Mouse (Mus musculus): ENCODE data around the gene Rflna. TPM values are rescaled to one million over a fixed set of nuclear protein-coding genes. Genes with fewer than 3 reads are reported as not detected.

Rflna gene
- polyA plus RNA-seq, 1 experiment from 2014 or later = 6.3 TPM

GRCm38 (mm10) chr5:124986222-124986621 lies 16.8 kb upstream of the Rflna start:
- 89% methylated on average over 5 of the region's 5 CpGs for WGBS
- H3K4me1 ChIP-seq = no peaks in the 10 kb centered on the region
- H3K27me3 ChIP-seq (replicated peaks) = no peaks in the 10 kb centered on the region
- no peak overlapping the region for H3K4me3 ChIP-seq
- H3K36me3 ChIP-seq = no peaks in the 10 kb centered on the region
- ATAC-seq (ENCODE audit: low FRiP score, low read depth) = no peak
- no peak overlapping the region for H3K9ac ChIP-seq
- no peak overlapping the region for H3K4me2 ChIP-seq (replicated peaks)
- no peak overlapping the region for H3K27ac ChIP-seq
- peaks cover 15% of the 10 kb centered on the region; the same call in 1 of the 2 replicates for H3K9me3 ChIP-seq

GRCm38 (mm10) chr5:124986656-124987055 lies 16.4 kb upstream of the Rflna start:
- Histone ChIP-seq H3K4me2 (replicated peaks) (no peak overlapping the region), H3K36me3 (no peaks in the 10 kb centered on the region), H3K4me3 (no peak overlapping the region), H3K27ac (no peak overlapping the region), H3K9me3 (peaks cover 15% of the 10 kb centered on the region; the same call in 1 of the 2 replicates), H3K27me3 (replicated peaks) (no peaks in the 10 kb centered on the region), H3K4me1 (no peaks in the 10 kb centered on the region), H3K9ac (no peak overlapping the region)
- 66% methylated on average over 5 of the region's 5 CpGs for WGBS
- no peak for ATAC-seq (ENCODE audit: low FRiP score, low read depth)

- ATAC-seq (ENCODE audit: low FRiP score, low read depth) = no peak
- Histone ChIP-seq H3K4me2 (replicated peaks) (no peak overlapping the region), H3K36me3 (no peaks in the 10 kb centered on the region)
These were observed 13.3 kb upstream of the Rflna start for GRCm38 (mm10) chr5:124989724-124990123.

GRCm38 (mm10) chr5:124992323-124992722 lies 10.7 kb upstream of the Rflna start:
- Histone ChIP-seq H3K27ac (no peak overlapping the region), H3K9me3 (no peaks in the 10 kb centered on the region), H3K4me1 (no peaks in the 10 kb centered on the region), H3K27me3 (replicated peaks) (no peaks in the 10 kb centered on the region), H3K4me3 (no peak overlapping the region), H3K4me2 (replicated peaks) (no peak overlapping the region), H3K9ac (no peak overlapping the region), H3K36me3 (no peaks in the 10 kb centered on the region)
- ATAC-seq (ENCODE audit: low FRiP score, low read depth) = no peak
- 79% methylated on average over 8 of the region's 8 CpGs for WGBS

More at GRCm38 (mm10) chr5:124989724-124990123, 13.3 kb upstream of the Rflna start:
- Histone ChIP-seq H3K27ac (no peak overlapping the region), H3K27me3 (replicated peaks) (no peaks in the 10 kb centered on the region), H3K9me3 (no peaks in the 10 kb centered on the region), H3K9ac (no peak overlapping the region), H3K4me3 (no peak overlapping the region), H3K4me1 (no peaks in the 10 kb centered on the region)
- WGBS = 93% methylated on average over 2 of the region's 2 CpGs

GRCm38 (mm10) chr5:124992891-124993290 lies 10.1 kb upstream of the Rflna start:
- no peaks in the 10 kb centered on the region for H3K9me3 ChIP-seq
- H3K27me3 ChIP-seq (replicated peaks) = no peaks in the 10 kb centered on the region
- H3K36me3 ChIP-seq = no peaks in the 10 kb centered on the region
- WGBS = 80% methylated on average over 11 of the region's 11 CpGs
- ATAC-seq (ENCODE audit: low FRiP score, low read depth) = no peak
- H3K4me2 ChIP-seq (replicated peaks) = no peak overlapping the region
- no peaks in the 10 kb centered on the region for H3K4me1 ChIP-seq
- no peak overlapping the region for H3K4me3 ChIP-seq
- H3K27ac ChIP-seq = no peak overlapping the region
- H3K9ac ChIP-seq = no peak overlapping the region

GRCm38 (mm10) chr5:124996816-124997215 lies 6.2 kb upstream of the Rflna start:
- peaks cover 4% of the 10 kb centered on the region; the same call in 1 of the 2 replicates for H3K4me1 ChIP-seq
- H3K4me3 ChIP-seq = no peak overlapping the region
- no peaks in the 10 kb centered on the region for H3K9me3 ChIP-seq
- 69% methylated on average over 6 of the region's 6 CpGs for WGBS
- no peak overlapping the region for H3K9ac ChIP-seq
- H3K36me3 ChIP-seq = no peaks in the 10 kb centered on the region
- no peak overlapping the region for H3K27ac ChIP-seq
- no peak overlapping the region for H3K4me2 ChIP-seq (replicated peaks)
- ATAC-seq (ENCODE audit: low FRiP score, low read depth) = no peak
- H3K27me3 ChIP-seq (replicated peaks) = no peaks in the 10 kb centered on the region

- no peak for ATAC-seq (ENCODE audit: low FRiP score, low read depth)
- 85% methylated on average over 4 of the region's 4 CpGs for WGBS
These were observed 5.1 kb upstream of the Rflna start for GRCm38 (mm10) chr5:124997913-124998312.

GRCm38 (mm10) chr5:125000756-125001250 lies 2.2 kb upstream of the Rflna start:
- Histone ChIP-seq H3K9me3 (no peaks in the 10 kb centered on the region), H3K36me3 (no peaks in the 10 kb centered on the region), H3K9ac (no peak overlapping the region), H3K27me3 (replicated peaks) (peaks cover 19% of the 10 kb centered on the region), H3K4me1 (peaks cover 21% of the 10 kb centered on the region), H3K27ac (no peak overlapping the region), H3K4me2 (replicated peaks) (no peak overlapping the region), H3K4me3 (no peak overlapping the region)
- ATAC-seq (ENCODE audit: low FRiP score, low read depth) = no peak
- 61% methylated on average over 10 of the region's 10 CpGs for WGBS

More at GRCm38 (mm10) chr5:124997913-124998312, 5.1 kb upstream of the Rflna start:
- no peaks in the 10 kb centered on the region for H3K36me3 ChIP-seq
- no peak overlapping the region for H3K4me2 ChIP-seq (replicated peaks)
- H3K27ac ChIP-seq = no peak overlapping the region
- peaks cover 6% of the 10 kb centered on the region for H3K4me1 ChIP-seq
- H3K9ac ChIP-seq = no peak overlapping the region
- H3K9me3 ChIP-seq = no peaks in the 10 kb centered on the region
- no peak overlapping the region for H3K4me3 ChIP-seq
- H3K27me3 ChIP-seq (replicated peaks) = 0 out of 2 replicates have a peak, but pooled peaks cover under 1% of the 10 kb centered on the region

GRCm38 (mm10) chr5:125003873-125004255 lies 843 bp downstream of the Rflna start:
- peak overlapping the region; percentile 54; the same call in 1 of the 2 replicates for H3K9ac ChIP-seq
- WGBS = 13% methylated on average over 15 of the region's 15 CpGs

GRCm38 (mm10) chr5:125005871-125006652 lies 3.0 kb downstream of the Rflna start:
- H3K36me3 ChIP-seq = peaks cover 14% of the 10 kb centered on the region; the same call in 1 of the 2 replicates
- no peak for ATAC-seq (ENCODE audit: low FRiP score, low read depth)
- H3K9ac ChIP-seq = no peak overlapping the region
- peaks cover 19% of the 10 kb centered on the region for H3K27me3 ChIP-seq (replicated peaks)
- H3K4me3 ChIP-seq = no peak overlapping the region
- peaks cover 30% of the 10 kb centered on the region for H3K4me1 ChIP-seq
- no peak overlapping the region for H3K27ac ChIP-seq
- 73% methylated on average over 9 of the region's 9 CpGs for WGBS
- no peak overlapping the region for H3K4me2 ChIP-seq (replicated peaks)
- H3K9me3 ChIP-seq = no peaks in the 10 kb centered on the region

More at GRCm38 (mm10) chr5:125003873-125004255, 843 bp downstream of the Rflna start:
- Histone ChIP-seq H3K27ac (no peak overlapping the region), H3K4me1 (peaks cover 34% of the 10 kb centered on the region), H3K4me2 (replicated peaks) (peak overlapping the region; percentile 65), H3K9me3 (no peaks in the 10 kb centered on the region), H3K27me3 (replicated peaks) (peaks cover 19% of the 10 kb centered on the region), H3K4me3 (peak overlapping the region; percentile 31), H3K36me3 (0 out of 2 replicates have a peak, but pooled peaks cover under 1% of the 10 kb centered on the region)
- ATAC-seq (ENCODE audit: low FRiP score, low read depth) = no peak

- no peak for ATAC-seq (ENCODE audit: low FRiP score, low read depth)
- H3K27ac ChIP-seq = no peak overlapping the region
- WGBS = 87% methylated on average over 5 of the region's 5 CpGs
These were observed 3.9 kb downstream of the Rflna start for GRCm38 (mm10) chr5:125006896-125007295.

GRCm38 (mm10) chr5:125011166-125011565 lies 8.1 kb downstream of the Rflna start:
- Histone ChIP-seq H3K36me3 (peaks cover 40% of the 10 kb centered on the region), H3K27me3 (replicated peaks) (no peaks in the 10 kb centered on the region), H3K27ac (no peak overlapping the region), H3K4me1 (peaks cover 10% of the 10 kb centered on the region), H3K4me2 (replicated peaks) (no peak overlapping the region), H3K9me3 (no peaks in the 10 kb centered on the region), H3K9ac (no peak overlapping the region), H3K4me3 (no peak overlapping the region)
- no peak for ATAC-seq (ENCODE audit: low FRiP score, low read depth)
- 92% methylated on average over 24 of the region's 24 CpGs for WGBS

More at GRCm38 (mm10) chr5:125006896-125007295, 3.9 kb downstream of the Rflna start:
- Histone ChIP-seq H3K4me3 (no peak overlapping the region), H3K36me3 (peaks cover 16% of the 10 kb centered on the region; the same call in 1 of the 2 replicates), H3K4me1 (peaks cover 30% of the 10 kb centered on the region), H3K9ac (no peak overlapping the region), H3K9me3 (no peaks in the 10 kb centered on the region), H3K4me2 (replicated peaks) (no peak overlapping the region), H3K27me3 (replicated peaks) (peaks cover 19% of the 10 kb centered on the region)
